Mouse (Mus musculus) myocyte (in vitro differentiated cells): ENCODE data around the gene Zfp93.

Source experiments
- E2F4 ChIP-seq: IDR thresholded peaks from one replicate; pipeline ENCODE4 v1.6.1; 2011; ENCODE audit warnings: mild to moderate bottlenecking, control low read depth, moderate library complexity; ENCODE audit not compliant: insufficient read depth
- MAX ChIP-seq: IDR thresholded peaks from one replicate; pipeline ENCODE4 v1.6.1; 2011; ENCODE audit warnings: low read depth, mild to moderate bottlenecking, control low read depth
- POLR2A ChIP-seq: IDR thresholded peaks from one replicate; pipeline ENCODE4 v1.6.1; 2011; ENCODE audit warnings: low read depth, mild to moderate bottlenecking, control low read depth, moderate library complexity; ENCODE audit not compliant: insufficient read length
- TCF12 ChIP-seq: IDR thresholded peaks from one replicate; pipeline ENCODE4 v1.6.1; 2011; ENCODE audit warnings: mild to moderate bottlenecking, control low read depth; ENCODE audit not compliant: poor library complexity, insufficient read depth, severe bottlenecking
- USF1 ChIP-seq: IDR thresholded peaks from one replicate; pipeline ENCODE4 v1.6.1; 2011; ENCODE audit warnings: low read depth, mild to moderate bottlenecking, control low read depth, moderate library complexity

- TF ChIP-seq POLR2A (no peak), E2F4 (no peak), USF1 (no peak), TCF12 (no peak), MAX (no peak)
These were observed 443 bp upstream of the Zfp93 start for GRCm38 (mm10) chr7:24269667-24270287.
